Mouse (Mus musculus) heart, embryonic 11.5 days (tissue): ENCODE measurements around the gene Tsc22d2. TPM values are rescaled to one million over a fixed set of nuclear protein-coding genes. Genes with fewer than 3 reads are reported as not detected.
"Not testable (repeated sequence)": the region's sequence is repeated elsewhere in the genome, so short reads cannot be mapped to it uniquely, and the experiment has no call there.

Experiments
- ATAC-seq: fragments of 200-750 bp; cut with Nextera tagmentation; replicated peaks from 2 replicates; pipeline ENCODE4 v1.8.0; 2017; ENCODE audit warnings: moderate library complexity; ENCODE audit not compliant: insufficient number of reproducible peaks, low FRiP score, low TSS enrichment
- H3K27ac ChIP-seq: fragments of 300-500 bp; sonication (generic); 2 replicates; pipeline ENCODE4 v1.5.1; 2014; ENCODE audit warnings: mild to moderate bottlenecking, low read depth, low read length
- H3K27me3 ChIP-seq: fragments of 300-500 bp; sonication (generic); 2 replicates; pipeline ENCODE4 v1.6.1; 2014; ENCODE audit warnings: mild to moderate bottlenecking, low read length, mixed read lengths; ENCODE audit not compliant: control insufficient read depth, insufficient read depth
- H3K36me3 ChIP-seq: fragments of 300-500 bp; sonication (generic); 2 replicates; pipeline ENCODE4 v1.6.1; 2014; ENCODE audit warnings: mild to moderate bottlenecking, low read length, moderate library complexity, mixed read lengths; ENCODE audit not compliant: control insufficient read depth, insufficient read depth
- H3K4me1 ChIP-seq: fragments of 300-500 bp; sonication (generic); 2 replicates; pipeline ENCODE4 v1.6.1; 2014; ENCODE audit warnings: low read length; ENCODE audit not compliant: control insufficient read depth, insufficient read depth
- H3K4me2 ChIP-seq: fragments of 300-500 bp; sonication (generic); 2 replicates; pipeline ENCODE4 v1.6.1; 2014; ENCODE audit warnings: mild to moderate bottlenecking, moderate library complexity
- H3K4me3 ChIP-seq: fragments of 300-500 bp; sonication (generic); 2 replicates; pipeline ENCODE4 v1.5.1; 2014; ENCODE audit warnings: low read depth, low read length
- H3K9ac ChIP-seq: fragments of 300-500 bp; sonication (generic); 2 replicates; pipeline ENCODE4 v1.6.1; 2014; ENCODE audit warnings: mild to moderate bottlenecking, low read depth, low read length, moderate library complexity
- H3K9me3 ChIP-seq: fragments of 300-500 bp; sonication (generic); replicated peaks from 2 replicates; pipeline ENCODE4 v1.6.1; 2016; ENCODE audit warnings: low read length; ENCODE audit not compliant: control insufficient read depth
- WGBS: fragments of 180-500 bp; shearing (Covaris S2); extraction: QIAGEN DNeasy Blood & Tissue Kit; methylation state at CpG from one replicate; pipeline ENCODE4 v1.1.7; 2014; ENCODE audit not compliant: insufficient replicate concordance; 5-methylcytosine and 5-hydroxymethylcytosine counted together
- polyA plus RNA-seq: library from polyadenylated mRNA; unstranded; fragments of >200 nt; fragmentation: Nextera tagmentation; extraction: Ambion mirVana; gene quantifications from 2 replicates; pipeline ENCODE4 v1.2.1, GENCODE M21; 2014

Gene Tsc22d2
- polyA plus RNA-seq, 1 experiment from 2014 or later: 17.7 TPM

- ATAC-seq: no peak
- Histone ChIP-seq H3K4me3 (no peak overlapping the region), H3K4me2 (no peak overlapping the region), H3K9ac (no peak overlapping the region), H3K4me1 (no peaks in the 10 kb centered on the region), H3K27ac (no peak overlapping the region), H3K36me3 (no peaks in the 10 kb centered on the region), H3K27me3 (no peaks in the 10 kb centered on the region), H3K9me3 (no peaks in the 10 kb centered on the region)
- WGBS: 48% methylated on average over 4 of the region's 4 CpGs
These were observed 40.1 kb downstream of the Tsc22d2 start for GRCm38 (mm10) chr3:58454414-58455205.

GRCm38 (mm10) chr3:58455255-58455654 lies 40.7 kb downstream of the Tsc22d2 start:
- Histone ChIP-seq H3K27ac (no peak overlapping the region), H3K4me3 (no peak overlapping the region), H3K9me3 (no peaks in the 10 kb centered on the region), H3K27me3 (no peaks in the 10 kb centered on the region), H3K4me2 (no peak overlapping the region), H3K4me1 (no peaks in the 10 kb centered on the region), H3K9ac (no peak overlapping the region), H3K36me3 (no peaks in the 10 kb centered on the region)
- no peak for ATAC-seq
- 80% methylated on average over 3 of the region's 3 CpGs for WGBS

- no peak for ATAC-seq
- WGBS: 56% methylated on average over 9 of the region's 9 CpGs
- H3K4me2 ChIP-seq: no peak overlapping the region
These were observed 55.3 kb downstream of the Tsc22d2 start for GRCm38 (mm10) chr3:58469655-58470437.

GRCm38 (mm10) chr3:58475298-58475697 lies 60.8 kb downstream of the Tsc22d2 start:
- H3K4me2 ChIP-seq, H3K27me3 ChIP-seq, H3K4me3 ChIP-seq, H3K9me3 ChIP-seq, H3K27ac ChIP-seq, H3K9ac ChIP-seq, H3K36me3 ChIP-seq, H3K4me1 ChIP-seq, ATAC-seq: not testable (repeated sequence)
- WGBS: 82% methylated on average over 1 of the region's 1 CpGs

More at GRCm38 (mm10) chr3:58469655-58470437, 55.3 kb downstream of the Tsc22d2 start:
- no peaks in the 10 kb centered on the region for H3K4me1 ChIP-seq
- H3K9me3 ChIP-seq: no peaks in the 10 kb centered on the region
- H3K4me3 ChIP-seq: no peak overlapping the region
- H3K9ac ChIP-seq: no peak overlapping the region
- no peaks in the 10 kb centered on the region for H3K36me3 ChIP-seq
- no peak overlapping the region for H3K27ac ChIP-seq
- no peaks in the 10 kb centered on the region for H3K27me3 ChIP-seq

- Histone ChIP-seq H3K9ac (no peak overlapping the region), H3K4me2 (no peak overlapping the region), H3K36me3 (no peaks in the 10 kb centered on the region), H3K27ac (no peak overlapping the region), H3K4me3 (no peak overlapping the region), H3K27me3 (no peaks in the 10 kb centered on the region), H3K9me3 (no peaks in the 10 kb centered on the region), H3K4me1 (no peaks in the 10 kb centered on the region)
- 73% methylated on average over 2 of the region's 2 CpGs for WGBS
- no peak for ATAC-seq
These were observed 64.4 kb downstream of the Tsc22d2 start for GRCm38 (mm10) chr3:58478755-58479455.

- H3K27me3 ChIP-seq: no peaks in the 10 kb centered on the region
These were observed 71.4 kb downstream of the Tsc22d2 start for GRCm38 (mm10) chr3:58485883-58486282.

GRCm38 (mm10) chr3:58487121-58487520 lies 72.6 kb downstream of the Tsc22d2 start:
- H3K36me3 ChIP-seq: no peaks in the 10 kb centered on the region
- no peak overlapping the region for H3K9ac ChIP-seq
- no peak overlapping the region for H3K4me3 ChIP-seq
- H3K9me3 ChIP-seq: no peaks in the 10 kb centered on the region
- H3K4me1 ChIP-seq: no peaks in the 10 kb centered on the region
- no peaks in the 10 kb centered on the region for H3K27me3 ChIP-seq
- no peak overlapping the region for H3K27ac ChIP-seq
- ATAC-seq: no peak
- WGBS: 65% methylated on average over 3 of the region's 3 CpGs
- H3K4me2 ChIP-seq: no peak overlapping the region

More at GRCm38 (mm10) chr3:58485883-58486282, 71.4 kb downstream of the Tsc22d2 start:
- no peaks in the 10 kb centered on the region for H3K9me3 ChIP-seq
- H3K4me3 ChIP-seq: no peak overlapping the region
- no peak overlapping the region for H3K9ac ChIP-seq
- 65% methylated on average over 7 of the region's 7 CpGs for WGBS
- H3K27ac ChIP-seq: no peak overlapping the region
- no peaks in the 10 kb centered on the region for H3K4me1 ChIP-seq
- no peaks in the 10 kb centered on the region for H3K36me3 ChIP-seq
- H3K4me2 ChIP-seq: no peak overlapping the region
- ATAC-seq: no peak

GRCm38 (mm10) chr3:58487999-58488775 lies 73.7 kb downstream of the Tsc22d2 start:
- Histone ChIP-seq H3K27ac (no peak overlapping the region), H3K27me3 (no peaks in the 10 kb centered on the region), H3K4me3 (no peak overlapping the region), H3K36me3 (no peaks in the 10 kb centered on the region), H3K4me2 (no peak overlapping the region), H3K9ac (no peak overlapping the region), H3K9me3 (no peaks in the 10 kb centered on the region), H3K4me1 (no peaks in the 10 kb centered on the region)
- 69% methylated on average over 8 of the region's 8 CpGs for WGBS
- no peak for ATAC-seq
